Mouse (Mus musculus): ENCODE data around the gene Glod4. TPM values are rescaled to one million over a fixed set of nuclear protein-coding genes. Genes with fewer than 3 reads are reported as not detected.

The Glod4 gene
- total and polyA plus RNA-seq, 3 experiments = 121 to 190 (median 161) TPM

- H3K4me3 ChIP-seq (replicated peaks in 1 of 3; ENCODE audit: low read depth in 2 of 3, low read length in 2 of 3, poor library complexity in 1 of 3) = no peak overlapping the region
Observed at GRCm38 (mm10) chr11:76120407-76120901, 123.1 kb downstream of the Glod4 start.

DNA sequence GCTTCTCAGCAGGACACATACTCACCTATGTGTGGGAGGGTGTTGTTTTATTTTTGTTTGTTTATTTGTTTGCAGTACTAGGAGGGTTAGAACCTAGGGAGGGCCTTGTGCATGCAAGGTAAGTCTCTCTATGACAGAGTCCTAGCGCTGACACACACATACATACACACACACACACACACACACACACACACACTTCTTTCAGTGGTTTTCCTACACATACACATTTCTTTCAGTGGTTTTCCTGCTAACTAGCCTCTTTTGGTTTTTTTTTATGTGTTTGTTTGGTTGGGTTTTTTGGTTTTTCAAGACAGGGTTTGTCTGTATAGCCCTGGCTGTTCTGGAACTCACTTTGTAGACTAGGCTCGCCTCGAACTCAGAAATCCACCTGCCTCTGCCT, 133.1 kb downstream of the Glod4 start:
- no peak for TF ChIP-seq SIN3A (IDR thresholded peaks at IDR 0.05; ENCODE audit: low read length)
- TF ChIP-seq MEF2A (IDR thresholded peaks at IDR 0.05; ENCODE audit: borderline replicate concordance, low read depth, low read length) = no peak
- TF ChIP-seq IRF4 (IDR thresholded peaks at IDR 0.05; ENCODE audit: low read depth, low read length) = no peak
- TF ChIP-seq USF2 (conservative IDR thresholded peaks at IDR 0.05; ENCODE audit: low read depth, low read length) = no peak
- TF ChIP-seq CTCF (conservative IDR thresholded peaks at IDR 0.05 in 1 of 2, IDR thresholded peaks at IDR 0.05 in 1 of 2; ENCODE audit: low read depth in 2 of 2, low read length in 2 of 2) = no peak
- no peak for TF ChIP-seq JUND (conservative IDR thresholded peaks at IDR 0.05; ENCODE audit: low read depth, low read length)
- no peak for TF ChIP-seq TCF12 (IDR thresholded peaks at IDR 0.05; ENCODE audit: low read depth, low read length)
- TF ChIP-seq EP300 (IDR thresholded peaks at IDR 0.05; ENCODE audit: low read length) = no peak
- Histone ChIP-seq H3K27ac (ENCODE audit: insufficient read depth, low read depth) (no peak overlapping the region), H3K9ac (ENCODE audit: insufficient read depth, low read depth) (no peak overlapping the region), H3K4me3 (replicated peaks in 1 of 3; ENCODE audit: low read depth in 2 of 3, low read length in 2 of 3, poor library complexity in 1 of 3) (no peak overlapping the region), H3K4me2 (ENCODE audit: insufficient read depth, low read depth, poor library complexity, severe bottlenecking) (no peak overlapping the region), H3K9me3 (replicated peaks; ENCODE audit: low read length) (no peaks in the 10 kb centered on the region), H3K4me1 (ENCODE audit: control insufficient read depth in 1 of 2, insufficient read depth in 2 of 2) (peaks cover 0 to 7% of the 10 kb centered on the region in 2 experiments; a peak in 1 of 4 replicates), H3K79me2 (replicated peaks; ENCODE audit: control insufficient read depth, extremely low read depth, insufficient read depth, poor library complexity, severe bottlenecking) (no peaks in the 10 kb centered on the region), H3K36me3 (replicated peaks in 1 of 2; ENCODE audit: control insufficient read depth in 1 of 2, insufficient read depth in 1 of 2, low read length in 1 of 2) (peaks cover 35 to 81% of the 10 kb centered on the region in 2 experiments), H3K27me3 (replicated peaks) (no peaks in the 10 kb centered on the region)
- in situ Hi-C loops (cut with MboI; ENCODE audit: low pct_ligation_motif_present, low pct_unique_long_range_greater_than_20kb, low sequenced_read_pairs) (no loop called here), dilution Hi-C loops (cut with MboI; ENCODE audit: extremely low pct_ligation_motif_present, extremely low pct_unique_long_range_greater_than_20kb, low sequenced_read_pairs) (no loop called here)
- no peak for DNase-seq (ENCODE audit: extremely low read depth)

More at GRCm38 (mm10) chr11:76120407-76120901, 123.1 kb downstream of the Glod4 start:
- Histone ChIP-seq H3K4me1 (ENCODE audit: control insufficient read depth in 1 of 2, insufficient read depth in 2 of 2) (no peaks in the 10 kb centered on the region), H3K79me2 (replicated peaks; ENCODE audit: control insufficient read depth, extremely low read depth, insufficient read depth, poor library complexity, severe bottlenecking) (no peaks in the 10 kb centered on the region), H3K9ac (ENCODE audit: insufficient read depth, low read depth) (no peak overlapping the region), H3K27me3 (replicated peaks) (no peaks in the 10 kb centered on the region), H3K27ac (ENCODE audit: insufficient read depth, low read depth) (no peak overlapping the region), H3K9me3 (replicated peaks; ENCODE audit: low read length) (no peaks in the 10 kb centered on the region), H3K36me3 (replicated peaks in 1 of 2; ENCODE audit: control insufficient read depth in 1 of 2, insufficient read depth in 1 of 2, low read length in 1 of 2) (peaks cover 56 to 89% of the 10 kb centered on the region in 2 experiments), H3K4me2 (ENCODE audit: insufficient read depth, low read depth, poor library complexity, severe bottlenecking) (no peak overlapping the region)
- in situ Hi-C loops (cut with MboI; ENCODE audit: low pct_ligation_motif_present, low pct_unique_long_range_greater_than_20kb, low sequenced_read_pairs) (no loop called here), dilution Hi-C loops (cut with MboI; ENCODE audit: extremely low pct_ligation_motif_present, extremely low pct_unique_long_range_greater_than_20kb, low sequenced_read_pairs) (no loop called here)
- no peak for DNase-seq (ENCODE audit: extremely low read depth)
- no peak for TF ChIP-seq MEF2A (IDR thresholded peaks at IDR 0.05; ENCODE audit: borderline replicate concordance, low read depth, low read length)
- TF ChIP-seq CHD1 (IDR thresholded peaks at IDR 0.05; ENCODE audit: low read depth, low read length) = no peak
- TF ChIP-seq CHD2 (IDR thresholded peaks at IDR 0.05; ENCODE audit: low read length) = no peak
- no peak for TF ChIP-seq BHLHE40 (IDR thresholded peaks at IDR 0.05; ENCODE audit: low read depth, low read length)
- TF ChIP-seq POLR2AphosphoS2 (IDR thresholded peaks at IDR 0.05; ENCODE audit: low read depth, low read length) = no peak
- no peak for TF ChIP-seq MAFK (IDR thresholded peaks at IDR 0.05; ENCODE audit: insufficient replicate concordance, low read length)
- no peak for TF ChIP-seq MAZ (IDR thresholded peaks at IDR 0.05; ENCODE audit: low read depth, low read length)
- no peak for TF ChIP-seq ELF1 (IDR thresholded peaks at IDR 0.05; ENCODE audit: low read depth, low read length)
- TF ChIP-seq MAX (IDR thresholded peaks at IDR 0.05; ENCODE audit: low read length) = no peak
- TF ChIP-seq SIN3A (IDR thresholded peaks at IDR 0.05; ENCODE audit: low read length) = no peak
- no peak for TF ChIP-seq ZNF384 (IDR thresholded peaks at IDR 0.05; ENCODE audit: low read depth, low read length)
- no peak for TF ChIP-seq E2F4 (IDR thresholded peaks at IDR 0.05; ENCODE audit: insufficient replicate concordance, low read depth, low read length)
- TF ChIP-seq KAT2A (IDR thresholded peaks at IDR 0.05; ENCODE audit: insufficient replicate concordance, low read length) = no peak
- TF ChIP-seq ZKSCAN1 (IDR thresholded peaks at IDR 0.05; ENCODE audit: borderline replicate concordance, low read depth, low read length) = no peak

Measured in CH12.LX (cell line).